Mouse (Mus musculus) liver, embryonic 14.5 days (tissue): Measurements from ENCODE around the gene Eif5a. TPM values are rescaled to one million over a fixed set of nuclear protein-coding genes. Genes with fewer than 3 reads are reported as not detected.

Experiments
- ATAC-seq: fragments of 200-750 bp; cut with Nextera tagmentation; 2 replicates; pipeline ENCODE4 v1.8.0; 2017; ENCODE audit warnings: moderate number of reproducible peaks, mild to moderate bottlenecking, moderate library complexity; ENCODE audit not compliant: insufficient read depth
- DNase-seq, 3 experiments: peaks; one replicate each; pipeline ENCODE4 v3.0.0-alpha.2; 2012 to 2013; ENCODE audit warnings: low read depth in 3 of 3, low spot score in 3 of 3
- H3K27ac ChIP-seq: fragments of 300-500 bp; sonication (generic); 2 replicates; pipeline ENCODE4 v1.5.1; 2014; ENCODE audit warnings: moderate library complexity, mild to moderate bottlenecking, control low read depth, inconsistent platforms
- H3K27me3 ChIP-seq: fragments of 300-500 bp; sonication (generic); 2 replicates; pipeline ENCODE4 v1.6.1; 2014; ENCODE audit warnings: mild to moderate bottlenecking, low read length, moderate library complexity; ENCODE audit not compliant: control insufficient read depth, insufficient read depth
- H3K36me3 ChIP-seq: fragments of 300-500 bp; sonication (generic); replicated peaks from 2 replicates; pipeline ENCODE4 v1.6.1; 2014; ENCODE audit warnings: low read depth; ENCODE audit not compliant: control insufficient read depth, insufficient read depth
- H3K4me1 ChIP-seq, 2 experiments: fragments of 200-500 bp in 1 of 2; fragments of 300-500 bp in 1 of 2; sonication (generic) in 1 of 2; replicated peaks; 2 replicates each; pipeline ENCODE4 v1.6.1; 2012 to 2014; ENCODE audit warnings: antibody characterized with exemption in 1 of 2, inconsistent platforms in 1 of 2, low read length in 1 of 2; ENCODE audit not compliant: control insufficient read depth in 2 of 2, insufficient read depth in 2 of 2
- H3K4me2 ChIP-seq: fragments of 300-500 bp; sonication (generic); 2 replicates; pipeline ENCODE4 v1.6.1; 2014; ENCODE audit warnings: low read depth, mild to moderate bottlenecking, control low read depth, moderate library complexity
- H3K4me3 ChIP-seq, 2 experiments: fragments of 200-500 bp in 1 of 2; fragments of 300-500 bp in 1 of 2; sonication (generic) in 1 of 2; 2 replicates each; pipeline ENCODE4 v1.5.1; 2012 to 2014; ENCODE audit warnings: low read depth in 2 of 2, low read length in 2 of 2, mild to moderate bottlenecking in 2 of 2, control low read depth in 1 of 2, inconsistent platforms in 1 of 2, moderate library complexity in 1 of 2; ENCODE audit not compliant: insufficient read depth in 1 of 2
- H3K9ac ChIP-seq: fragments of 300-500 bp; sonication (generic); replicated peaks from 2 replicates; pipeline ENCODE4 v1.6.1; 2014; ENCODE audit warnings: mild to moderate bottlenecking, control low read depth, moderate library complexity
- H3K9me3 ChIP-seq: fragments of 300-500 bp; sonication (generic); 2 replicates; pipeline ENCODE4 v1.6.1; 2016; ENCODE audit warnings: low read length, mixed read lengths; ENCODE audit not compliant: control insufficient read depth
- CTCF ChIP-seq: IDR thresholded peaks from 2 replicates; pipeline ENCODE4 v1.5.1; 2016; ENCODE audit warnings: antibody characterized with exemption, low read depth, control low read depth
- EP300 ChIP-seq: IDR thresholded peaks from 2 replicates; pipeline ENCODE4 v1.6.1; 2016; ENCODE audit warnings: antibody characterized with exemption, low read depth
- WGBS: fragments of 180-500 bp; shearing (Covaris S2); extraction: QIAGEN DNeasy Blood & Tissue Kit; methylation state at CpG from one replicate; pipeline ENCODE4 v1.1.7; 2014; ENCODE audit not compliant: insufficient replicate concordance; 5-methylcytosine and 5-hydroxymethylcytosine counted together
- polyA plus RNA-seq, 2 experiments: library from polyadenylated mRNA; depleted of rRNA in 1 of 2; stranded (reverse) in 1 of 2; unstranded in 1 of 2; fragments of >200 nt; fragmentation: Nextera tagmentation in 1 of 2; extraction: Ambion mirVana in 1 of 2; gene quantifications; 2 replicates each; pipeline versions ENCODE4 v1.2.1 to v1.2.3; 2012 to 2014

Gene Eif5a
- polyA plus RNA-seq, 2 experiments = 846 to 1,316 TPM

- Histone ChIP-seq H3K27ac (no peak overlapping the region), H3K9ac (no peak overlapping the region), H3K4me1 (peaks cover 6 to 8% of the 10 kb centered on the region in 2 experiments; a peak in 2 of 4 replicates), H3K9me3 (no peaks in the 10 kb centered on the region), H3K36me3 (no peaks in the 10 kb centered on the region; the same call in 1 of the 2 replicates), H3K4me3 (peak overlapping the region in 1 of 2 experiments; percentile 35; a peak in 2 of 4 replicates), H3K27me3 (peaks cover 51% of the 10 kb centered on the region), H3K4me2 (peak overlapping the region; percentile 56)
- 27% methylated on average over 17 of the region's 17 CpGs for WGBS
- ATAC-seq = no peak
- DNase-seq = no peak
- TF ChIP-seq EP300 (no peak), CTCF (no peak)
These were observed 45.2 kb upstream of the Eif5a start for GRCm38 (mm10) chr11:69966860-69967517.

- WGBS = 1% methylated on average over 57 of the region's 59 CpGs
- Histone ChIP-seq H3K36me3 (no peaks in the 10 kb centered on the region; the same call in 1 of the 2 replicates), H3K27me3 (peaks cover 54% of the 10 kb centered on the region), H3K9ac (no peak overlapping the region), H3K9me3 (no peaks in the 10 kb centered on the region), H3K4me1 (peaks cover 6 to 8% of the 10 kb centered on the region in 2 experiments; a peak in 2 of 4 replicates), H3K4me2 (peak overlapping the region; percentile 56), H3K4me3 (peak overlapping the region; percentile 23 to 35), H3K27ac (no peak overlapping the region)
- TF ChIP-seq CTCF (no peak), EP300 (no peak)
- ATAC-seq = peak; percentile 43; the same call in 1 of the 2 replicates
- no peak for DNase-seq
These were observed 44.5 kb upstream of the Eif5a start for GRCm38 (mm10) chr11:69966006-69966859.

- no peaks in the 10 kb centered on the region for H3K9me3 ChIP-seq
- peak overlapping the region; percentile 56 for H3K4me2 ChIP-seq
- H3K9ac ChIP-seq = no peak overlapping the region
- TF ChIP-seq CTCF (no peak), EP300 (no peak)
- ATAC-seq = no peak
- peak overlapping the region in 1 of 2 experiments; percentile 35; a peak in 1 of 4 replicates for H3K4me3 ChIP-seq
- no peak for DNase-seq
- peaks cover 6 to 8% of the 10 kb centered on the region in 2 experiments; a peak in 2 of 4 replicates for H3K4me1 ChIP-seq
- 4% methylated on average over 49 of the region's 49 CpGs for WGBS
- no peak overlapping the region for H3K27ac ChIP-seq
- H3K27me3 ChIP-seq = peaks cover 59% of the 10 kb centered on the region
- no peaks in the 10 kb centered on the region; the same call in 1 of the 2 replicates for H3K36me3 ChIP-seq
These were observed 43.7 kb upstream of the Eif5a start for GRCm38 (mm10) chr11:69965271-69966005.

- H3K27me3 ChIP-seq = peaks cover 59% of the 10 kb centered on the region
- TF ChIP-seq EP300 = no peak
- no peaks in the 10 kb centered on the region for H3K9me3 ChIP-seq
- H3K4me3 ChIP-seq = peak within 1 kb of the TSS in 1 of 2 experiments; percentile 35; a peak in 1 of 4 replicates
- H3K36me3 ChIP-seq = no peaks in the 10 kb centered on the region; the same call in 1 of the 2 replicates
- H3K4me2 ChIP-seq = peak within 1 kb of the TSS; percentile 35
- ATAC-seq (no peak), DNase-seq (no peak)
- no peak within 1 kb of the TSS for H3K9ac ChIP-seq
- H3K27ac ChIP-seq = no peak within 1 kb of the TSS
- H3K4me1 ChIP-seq = peaks cover 6 to 8% of the 10 kb centered on the region in 2 experiments; a peak in 2 of 4 replicates
- 13% methylated on average over 24 of the region's 24 CpGs for WGBS
These were observed 43.0 kb upstream of the Eif5a start, which contains the start of gene Cldn7 for GRCm38 (mm10) chr11:69964650-69965270. Gene Cldn7 (plus strand): TSS chr11:69964779.
